Mouse (Mus musculus) lung, postnatal 0 days (tissue): Measurements from ENCODE around the gene Gm28051. TPM values are rescaled to one million over a fixed set of nuclear protein-coding genes. Genes with fewer than 3 reads are reported as not detected.
A peak's percentile ranks its signal among the peaks of the same experiment; 100 is the strongest.

Experiments
- ATAC-seq: fragments of 200-750 bp; cut with Nextera tagmentation; 2 replicates; pipeline ENCODE4 v1.8.0; 2017; ENCODE audit warnings: moderate library complexity
- DNase-seq: peaks from one replicate; pipeline ENCODE4 v3.0.0-alpha.2; 2016; ENCODE audit warnings: low spot score
- H3K27ac ChIP-seq: fragments of 300-500 bp; sonication (generic); 2 replicates; pipeline ENCODE4 v1.5.1; 2014; ENCODE audit warnings: antibody characterized with exemption, mild to moderate bottlenecking, low read length, mixed read lengths
- H3K27me3 ChIP-seq: fragments of 300-500 bp; sonication (generic); replicated peaks from 2 replicates; pipeline ENCODE4 v1.6.1; 2014; ENCODE audit warnings: low read length, mixed read lengths; ENCODE audit not compliant: insufficient read depth
- H3K36me3 ChIP-seq: fragments of 300-500 bp; sonication (generic); 2 replicates; pipeline ENCODE4 v1.6.1; 2014; ENCODE audit warnings: low read length, mixed read lengths; ENCODE audit not compliant: insufficient read depth
- H3K4me1 ChIP-seq: fragments of 300-500 bp; sonication (generic); 2 replicates; pipeline ENCODE4 v1.6.1; 2014; ENCODE audit warnings: antibody characterized with exemption, low read depth, low read length, mixed read lengths; ENCODE audit not compliant: insufficient read depth
- H3K4me2 ChIP-seq: fragments of 300-500 bp; sonication (generic); replicated peaks from 2 replicates; pipeline ENCODE4 v1.6.1; 2014; ENCODE audit warnings: low read depth, mild to moderate bottlenecking, low read length, moderate library complexity, mixed read lengths
- H3K4me3 ChIP-seq: fragments of 300-500 bp; sonication (generic); 2 replicates; pipeline ENCODE4 v1.5.1; 2014; ENCODE audit warnings: low read depth, low read length
- H3K9ac ChIP-seq: fragments of 300-500 bp; sonication (generic); replicated peaks from 2 replicates; pipeline ENCODE4 v1.6.1; 2014; ENCODE audit warnings: low read depth, mild to moderate bottlenecking
- H3K9me3 ChIP-seq: fragments of 300-500 bp; sonication (generic); 2 replicates; pipeline ENCODE4 v1.6.1; 2016; ENCODE audit warnings: low read length, mixed read lengths
- CTCF ChIP-seq: IDR thresholded peaks from 2 replicates; pipeline ENCODE4 v1.5.1; 2016; ENCODE audit warnings: antibody characterized with exemption, mild to moderate bottlenecking
- EP300 ChIP-seq: IDR thresholded peaks from 2 replicates; pipeline ENCODE4 v1.6.1; 2016; ENCODE audit warnings: antibody characterized with exemption, mild to moderate bottlenecking, control low read depth
- WGBS: fragments of 180-500 bp; shearing (Covaris S2); extraction: QIAGEN DNeasy Blood & Tissue Kit; methylation state at CpG from one replicate; pipeline ENCODE4 v1.1.7; 2014; 5-methylcytosine and 5-hydroxymethylcytosine counted together
- polyA plus RNA-seq: library from polyadenylated mRNA; unstranded; fragments of >200 nt; fragmentation: Nextera tagmentation; extraction: Ambion mirVana; gene quantifications from 2 replicates; pipeline ENCODE4 v1.2.1, GENCODE M21; 2015

Gm28051 gene
- polyA plus RNA-seq, 1 experiment from 2014 or later, result not detected

- DNase-seq, result peak; percentile 79
- WGBS, result under 1% methylated on average over 50 of the region's 105 CpGs
- H3K27ac ChIP-seq, result peak within 1 kb of the TSS; percentile 92
These were observed 52.9 kb downstream of the Gm28051 start, which contains the start of gene Itpk1 for GRCm38 (mm10) chr12:102704457-102705198. TSS of gene Itpk1 (minus strand) at chr12:102704930.

GRCm38 (mm10) chr12:102703921-102704408 lies 53.6 kb downstream of the Gm28051 start:
- Histone ChIP-seq H3K9me3 (no peaks in the 10 kb centered on the region), H3K9ac (peak overlapping the region; percentile 54), H3K4me2 (peak overlapping the region; percentile 99), H3K27ac (0 out of 2 replicates have a peak overlapping the region, but pooled peaks have one; percentile 92), H3K27me3 (no peaks in the 10 kb centered on the region), H3K4me1 (peaks cover 27% of the 10 kb centered on the region; the same call in 1 of the 2 replicates), H3K4me3 (peak overlapping the region; percentile 79), H3K36me3 (no peaks in the 10 kb centered on the region)
- no peak for DNase-seq
- ATAC-seq, result no peak
- 15% methylated on average over 17 of the region's 17 CpGs for WGBS
- TF ChIP-seq CTCF (no peak), EP300 (no peak)

More at GRCm38 (mm10) chr12:102704457-102705198, 52.9 kb downstream of the Gm28051 start, which contains the start of gene Itpk1:
- Histone ChIP-seq H3K4me2 (peak within 1 kb of the TSS; percentile 99), H3K4me3 (peak within 1 kb of the TSS; percentile 79), H3K36me3 (no peaks in the 10 kb centered on the region), H3K9me3 (no peaks in the 10 kb centered on the region), H3K27me3 (no peaks in the 10 kb centered on the region), H3K9ac (peak within 1 kb of the TSS; percentile 76), H3K4me1 (peaks cover 27% of the 10 kb centered on the region; the same call in 1 of the 2 replicates)
- ATAC-seq, result peak; percentile 93
- TF ChIP-seq CTCF, result no peak
- TF ChIP-seq EP300, result no peak

GRCm38 (mm10) chr12:102703441-102703840 lies 54.1 kb downstream of the Gm28051 start:
- H3K4me3 ChIP-seq, result no peak overlapping the region
- H3K27ac ChIP-seq, result no peak overlapping the region
- no peaks in the 10 kb centered on the region for H3K36me3 ChIP-seq
- DNase-seq (no peak), ATAC-seq (no peak)
- H3K9me3 ChIP-seq, result no peaks in the 10 kb centered on the region
- peaks cover 27% of the 10 kb centered on the region; the same call in 1 of the 2 replicates for H3K4me1 ChIP-seq
- WGBS, result 51% methylated on average over 6 of the region's 6 CpGs
- H3K27me3 ChIP-seq, result no peaks in the 10 kb centered on the region
- no peak for TF ChIP-seq EP300
- no peak for TF ChIP-seq CTCF
- H3K9ac ChIP-seq, result no peak overlapping the region
- H3K4me2 ChIP-seq, result peak overlapping the region; percentile 99

- peak overlapping the region; percentile 21; the same call in 1 of the 2 replicates for H3K4me3 ChIP-seq
- H3K9ac ChIP-seq, result 0 out of 2 replicates have a peak overlapping the region, but pooled peaks have one; percentile 5
- H3K27ac ChIP-seq, result peak overlapping the region; percentile 76; the same call in 1 of the 2 replicates
- ATAC-seq, result no peak
- WGBS, result 7% methylated on average over 4 of the region's 4 CpGs
- H3K9me3 ChIP-seq, result no peaks in the 10 kb centered on the region
- no peaks in the 10 kb centered on the region for H3K27me3 ChIP-seq
- peak overlapping the region; percentile 99 for H3K4me2 ChIP-seq
- peak; percentile 41 for DNase-seq
- TF ChIP-seq EP300 (no peak), CTCF (peak; percentile 52)
- H3K36me3 ChIP-seq, result no peaks in the 10 kb centered on the region
- peaks cover 27% of the 10 kb centered on the region; the same call in 1 of the 2 replicates for H3K4me1 ChIP-seq
These were observed 54.5 kb downstream of the Gm28051 start for GRCm38 (mm10) chr12:102703111-102703412.

- Histone ChIP-seq H3K4me1 (peaks cover 27% of the 10 kb centered on the region; the same call in 1 of the 2 replicates), H3K27me3 (no peaks in the 10 kb centered on the region), H3K4me3 (peak overlapping the region; percentile 21; the same call in 1 of the 2 replicates), H3K9me3 (no peaks in the 10 kb centered on the region), H3K9ac (0 out of 2 replicates have a peak overlapping the region, but pooled peaks have one; percentile 5), H3K27ac (peak overlapping the region; percentile 76), H3K36me3 (no peaks in the 10 kb centered on the region), H3K4me2 (peak overlapping the region; percentile 99)
- ATAC-seq (no peak), DNase-seq (peak; percentile 93)
- WGBS, result 10% methylated on average over 15 of the region's 15 CpGs
- TF ChIP-seq CTCF, result peak; percentile 76
- TF ChIP-seq EP300, result 0 out of 2 replicates have a peak, but pooled peaks have one; percentile 35
These were observed 55.0 kb downstream of the Gm28051 start for GRCm38 (mm10) chr12:102702356-102703110.
